Mouse (Mus musculus): Measurements from ENCODE around the gene Styx.

Gene Styx

GRCm38 (mm10) chr14:45438931-45439275 is 88.0 kb downstream of the Styx start:
- DNase-seq (ENCODE audit: low read depth, low spot score) = no peak

GRCm38 (mm10) chr14:45439387-45439786 is 88.5 kb downstream of the Styx start:
- DNase-seq (ENCODE audit: low read depth, low spot score) = no peak

- no peak for DNase-seq (ENCODE audit: low read depth, low spot score)
These were observed 90.4 kb downstream of the Styx start for GRCm38 (mm10) chr14:45441291-45441690.

- DNase-seq (ENCODE audit: low read depth, low spot score) = no peak
These were observed 92.1 kb downstream of the Styx start for GRCm38 (mm10) chr14:45442781-45443560.

- DNase-seq (ENCODE audit: low read depth, low spot score) = no peak
These were observed 94.0 kb downstream of the Styx start for GRCm38 (mm10) chr14:45444870-45445269.

- no peak for DNase-seq (ENCODE audit: low read depth, low spot score)
These were observed 94.6 kb downstream of the Styx start for GRCm38 (mm10) chr14:45445445-45445844.

- no peak for DNase-seq (ENCODE audit: low read depth, low spot score)
These were observed 95.9 kb downstream of the Styx start for GRCm38 (mm10) chr14:45446777-45447176.

- no peak for DNase-seq (ENCODE audit: low read depth, low spot score)
These were observed 100.2 kb downstream of the Styx start for GRCm38 (mm10) chr14:45451090-45451489.

GRCm38 (mm10) chr14:45452148-45452547 is 101.3 kb downstream of the Styx start:
- no peak for DNase-seq (ENCODE audit: low read depth, low spot score)

GRCm38 (mm10) chr14:45452861-45453512 is 102.1 kb downstream of the Styx start:
- DNase-seq (ENCODE audit: low read depth, low spot score) = no peak

- no peak for DNase-seq (ENCODE audit: low read depth, low spot score)
These were observed 102.8 kb downstream of the Styx start for GRCm38 (mm10) chr14:45453538-45454233.

- no peak for DNase-seq (ENCODE audit: low read depth, low spot score)
These were observed 105.0 kb downstream of the Styx start for GRCm38 (mm10) chr14:45455651-45456501.

GRCm38 (mm10) chr14:45456502-45456846 is 105.6 kb downstream of the Styx start:
- DNase-seq (ENCODE audit: low read depth, low spot score) = no peak

- DNase-seq (ENCODE audit: low read depth, low spot score) = no peak
These were observed 106.1 kb downstream of the Styx start for GRCm38 (mm10) chr14:45457003-45457402.

- DNase-seq (ENCODE audit: low read depth, low spot score) = no peak
These were observed 109.0 kb downstream of the Styx start for GRCm38 (mm10) chr14:45459877-45460276.

- no peak for DNase-seq (ENCODE audit: low read depth, low spot score)
These were observed 109.6 kb downstream of the Styx start for GRCm38 (mm10) chr14:45460491-45460890.

- DNase-seq (ENCODE audit: low read depth, low spot score) = no peak
These were observed 111.1 kb downstream of the Styx start for GRCm38 (mm10) chr14:45461945-45462344.

GRCm38 (mm10) chr14:45462374-45462773 is 111.5 kb downstream of the Styx start:
- no peak for DNase-seq (ENCODE audit: low read depth, low spot score)

- DNase-seq (ENCODE audit: low read depth, low spot score) = no peak
These were observed 112.1 kb downstream of the Styx start for GRCm38 (mm10) chr14:45462875-45463475.

GRCm38 (mm10) chr14:45463599-45463998 is 112.7 kb downstream of the Styx start:
- peak; percentile 69 for DNase-seq (ENCODE audit: low read depth, low spot score)

Data from 3T3-L1 (cell line).